Mouse (Mus musculus): ENCODE measurements around the gene Olfr926.
"Not testable (repeated sequence)": the region's sequence is repeated elsewhere in the genome, so short reads cannot be mapped to it uniquely, and the experiment has no call there.

Olfr926 gene

DNA sequence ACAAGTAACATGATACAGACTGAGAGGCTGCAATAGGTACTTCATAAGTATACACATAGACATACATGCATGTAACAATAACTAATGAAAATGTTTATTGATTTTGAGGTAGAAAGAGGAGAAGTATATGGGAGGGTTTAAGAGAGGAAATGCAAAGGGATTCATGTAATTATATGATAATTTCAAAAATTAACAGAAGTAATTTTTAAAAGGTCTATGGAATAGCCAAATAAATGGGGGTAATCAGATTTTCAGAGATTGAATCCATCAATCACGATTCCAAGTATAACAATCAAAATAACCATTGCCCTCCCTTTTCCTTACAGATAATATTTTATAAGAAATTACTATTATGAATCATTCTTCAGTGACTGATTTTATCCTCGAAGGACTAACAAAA is at the start of gene Olfr926:
TSS of gene Olfr926 (plus strand) at position 301 of the 400 bp plus-strand sequence.
- DNase-seq (ENCODE audit: low spot score), result no peak

GRCm38 (mm10) chr9:38833027-38833426 is 43.9 kb upstream of the Olfr926 start:
- no peak for DNase-seq (ENCODE audit: low spot score)

- no peak for DNase-seq (ENCODE audit: low spot score)
Observed at GRCm38 (mm10) chr9:38844149-38844548, 32.8 kb upstream of the Olfr926 start, which contains the start of gene Olfr924. TSS of gene Olfr924 (plus strand) at chr9:38844449.

DNA sequence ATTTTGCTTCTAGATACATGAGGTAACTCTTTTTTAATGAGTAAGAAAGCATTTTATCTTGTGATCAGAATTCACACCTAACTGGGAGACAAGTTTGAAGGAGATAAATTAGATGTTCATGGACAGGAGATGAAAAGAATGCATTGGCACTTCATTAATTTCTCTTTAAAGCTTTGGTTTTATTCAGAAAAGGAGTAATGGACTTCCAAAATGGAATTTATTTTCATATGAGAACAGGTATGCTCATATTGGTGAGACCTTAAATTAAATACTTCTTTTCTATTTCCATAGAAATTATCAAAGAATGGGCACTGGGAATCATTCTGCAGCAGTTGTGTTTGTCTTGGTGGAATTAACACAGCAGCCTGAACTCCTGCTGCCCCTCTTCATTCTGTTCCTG is 22.2 kb upstream of the Olfr926 start, which contains the start of gene Olfr26:
TSS of gene Olfr26 (plus strand) at position 301 of the 400 bp plus-strand sequence.
- no peak for DNase-seq (ENCODE audit: low spot score)

- not testable (repeated sequence) for DNase-seq (ENCODE audit: low spot score)
Observed at GRCm38 (mm10) chr9:38874880-38875279, 2.0 kb upstream of the Olfr926 start.
